In genomic region chr11:77925836-77926657, GRCm38 (mm10) we compare ENCODE assay signal across 18 mouse cellular contexts. TPM values are rescaled to one million over a fixed set of nuclear protein-coding genes. Genes with fewer than 3 reads are reported as not detected.
DNase-seq lines count a peak whose midpoint lies in the region; ATAC-seq lines count a peak whose summit lies in the region.
"Had no signal": no experiment of that assay in that cellular context is flagged by ENCODE, and none has a peak within 500 bp of the region (broad histone marks: within the 10 kb centered on the region; RNA-seq: fewer than 3 reads in every experiment).

No protein-coding gene starts in this region.

- DNase-seq in adrenal gland, adult 8-10 months, result peak; percentile 31
- no peak for DNase-seq in adrenal gland, adult 18-20 months (ENCODE audit: low spot score in 2 of 2)
- peak; percentile 58 for DNase-seq in ES-CJ7 (ENCODE audit: low read depth, low spot score)
- no peak for DNase-seq in embryonic facial prominence, embryonic 10.5 days (ENCODE audit: low spot score)
- no peak for DNase-seq in cerebellum, postnatal 36 days
- no peak for DNase-seq in gastrocnemius, postnatal 4 days (ENCODE audit: low spot score in 2 of 2)
- DNase-seq: cerebellum, adult 9-11 months; gastrocnemius, postnatal 36 days; kidney, adult 2 months; liver; lung, adult 2 months had no signal

- H3K27me3 ChIP-seq in hindbrain, embryonic 13.5 days, result peaks cover 20% of the 10 kb centered on the region
- H3K27me3 ChIP-seq in midbrain, embryonic 16.5 days (ENCODE audit: control insufficient read depth, insufficient read depth, low read depth, low read length), result no peaks in the 10 kb centered on the region
- peaks cover 85% of the 10 kb centered on the region for H3K27me3 ChIP-seq in embryonic facial prominence, embryonic 10.5 days (replicated peaks; ENCODE audit: low read depth, poor library complexity, severe bottlenecking)

- 26% methylated on average over 9 of the region's 9 CpGs for whole genome bisulfite sequencing in hindbrain, embryonic 13.5 days
- 31% methylated on average over 9 of the region's 9 CpGs for WGBS in midbrain, embryonic 16.5 days
- 33% methylated on average over 9 of the region's 9 CpGs for WGBS in embryonic facial prominence, embryonic 10.5 days

- H3K4me2 ChIP-seq in hindbrain, embryonic 13.5 days, result no peak overlapping the region
- no peak overlapping the region for H3K4me2 ChIP-seq in midbrain, embryonic 16.5 days (ENCODE audit: low read length)
- H3K4me2 ChIP-seq: embryonic facial prominence, embryonic 12.5 days; heart, embryonic 13.5 days had no signal

- H3K9me3 ChIP-seq in hindbrain, embryonic 13.5 days, result no peaks in the 10 kb centered on the region
- no peaks in the 10 kb centered on the region for H3K9me3 ChIP-seq in midbrain, embryonic 16.5 days (replicated peaks; ENCODE audit: control insufficient read depth, low read length, poor library complexity, severe bottlenecking)
- no peaks in the 10 kb centered on the region for H3K9me3 ChIP-seq in embryonic facial prominence, embryonic 10.5 days
- H3K9me3 ChIP-seq: embryonic facial prominence, embryonic 12.5 days; heart, embryonic 13.5 days had no signal

- 0 out of 2 replicates have a peak overlapping the region, but pooled peaks have one; percentile 6 for H3K9ac ChIP-seq in hindbrain, embryonic 13.5 days
- H3K9ac ChIP-seq in midbrain, embryonic 16.5 days (ENCODE audit: low read depth, low read length), result no peak overlapping the region
- H3K9ac ChIP-seq: embryonic facial prominence, embryonic 12.5 days; heart, embryonic 13.5 days had no signal

- peaks cover 56% of the 10 kb centered on the region for H3K4me1 ChIP-seq in hindbrain, embryonic 13.5 days (replicated peaks)
- H3K4me1 ChIP-seq in midbrain, embryonic 16.5 days (ENCODE audit: control insufficient read depth, insufficient read depth, low read length), result peaks cover 25% of the 10 kb centered on the region
- peaks cover 32% of the 10 kb centered on the region for H3K4me1 ChIP-seq in embryonic facial prominence, embryonic 10.5 days

- H3K36me3 ChIP-seq in hindbrain, embryonic 13.5 days, result no peaks in the 10 kb centered on the region
- no peaks in the 10 kb centered on the region for H3K36me3 ChIP-seq in midbrain, embryonic 16.5 days (ENCODE audit: control insufficient read depth, insufficient read depth, low read length)
- no peaks in the 10 kb centered on the region for H3K36me3 ChIP-seq in embryonic facial prominence, embryonic 10.5 days (replicated peaks)
- H3K36me3 ChIP-seq: embryonic facial prominence, embryonic 12.5 days; G1E; heart, embryonic 13.5 days had no signal

- peak overlapping the region; percentile 76 for H3K27ac ChIP-seq in hindbrain, embryonic 13.5 days
- H3K27ac ChIP-seq in midbrain, embryonic 16.5 days (ENCODE audit: low read length), result peak overlapping the region; percentile 64
- no peak overlapping the region for H3K27ac ChIP-seq in embryonic facial prominence, embryonic 10.5 days (replicated peaks)
- H3K27ac ChIP-seq: embryonic facial prominence, embryonic 12.5 days; heart, embryonic 13.5 days; stomach, postnatal 0 days had no signal

- peak; percentile 75; the same call in 1 of the 2 replicates for ATAC-seq in hindbrain, embryonic 13.5 days (ENCODE audit: low FRiP score)
- ATAC-seq in midbrain, embryonic 16.5 days, result peak; percentile 59

- H3K4me3 ChIP-seq in hindbrain, embryonic 13.5 days, result no peak overlapping the region
- no peak overlapping the region for H3K4me3 ChIP-seq in midbrain, embryonic 16.5 days (ENCODE audit: low read depth, low read length)
- H3K4me3 ChIP-seq in embryonic facial prominence, embryonic 10.5 days, result no peak overlapping the region
- H3K4me3 ChIP-seq: embryonic facial prominence, embryonic 12.5 days; heart, embryonic 13.5 days had no signal

RNA-seq across cellular contexts. Expression of gene Sez6, which starts 4.6 kb away (rescaled TPM):
- total RNA-seq in adrenal gland, adult 8-10 months (2022), result 1 to 10 TPM; 3.1 to 6.8 (median 4.0) TPM
- total RNA-seq in adrenal gland, adult 18-20 months (2021), result 1 to 10 TPM; 2.1 to 2.4 TPM
- 112 and 121 TPM in 2 replicates for polyA plus RNA-seq in hindbrain, embryonic 13.5 days (2015; fragmentation: Nextera tagmentation; extraction: Ambion mirVana)
- polyA plus RNA-seq in midbrain, embryonic 16.5 days (2015; fragmentation: Nextera tagmentation; extraction: Ambion mirVana), result 140 and 146 TPM in 2 replicates
- polyA plus RNA-seq in embryonic facial prominence, embryonic 10.5 days (2016; fragmentation: Nextera tagmentation; extraction: Ambion mirVana), result 2.3 and 2.5 TPM in 2 replicates
- 1 to 10 TPM in 1 of 2 experiments, under 1 TPM in 1; 0.21 to 1.0 TPM for total RNA-seq in gastrocnemius, postnatal 4 days (2021)
- total RNA-seq: hematopoietic stem cell, adult 5-6 weeks had no signal

RNA-seq across cellular contexts. Expression of gene Pipox, which starts 32.2 kb away (rescaled TPM):
- total RNA-seq in adrenal gland, adult 8-10 months (2022), result 1 to 10 TPM in 2 of 4 experiments, under 1 TPM in 2; 0.89 to 2.4 (median 1.5) TPM
- total RNA-seq in adrenal gland, adult 18-20 months (2021), result 1 to 10 TPM in 1 of 2 experiments, under 1 TPM in 1; 0.26 to 2.4 TPM
- 4.2 and 6.6 TPM in 2 replicates for polyA plus RNA-seq in hindbrain, embryonic 13.5 days (2015; fragmentation: Nextera tagmentation; extraction: Ambion mirVana)
- polyA plus RNA-seq in midbrain, embryonic 16.5 days (2015; fragmentation: Nextera tagmentation; extraction: Ambion mirVana), result 6.0 and 7.5 TPM in 2 replicates
- 2.1 and 2.7 TPM in 2 replicates for polyA plus RNA-seq in embryonic facial prominence, embryonic 10.5 days (2016; fragmentation: Nextera tagmentation; extraction: Ambion mirVana)
- under 1 TPM; 0.34 to 0.57 TPM for total RNA-seq in gastrocnemius, postnatal 4 days (2021)
- total RNA-seq: G1E; gastrocnemius, postnatal 36 days; hematopoietic stem cell, adult 5-6 weeks had no signal
- polyA plus RNA-seq: G1E had no signal

RNA-seq across cellular contexts. Expression of gene Phf12, which starts 56.5 kb away (rescaled TPM):
- 10 to 100 TPM; 50.6 to 78.2 (median 63.1) TPM for total RNA-seq in adrenal gland, adult 8-10 months (2022)
- total RNA-seq in adrenal gland, adult 18-20 months (2021), result 10 to 100 TPM; 42.3 to 51.8 TPM
- polyA plus RNA-seq in hindbrain, embryonic 13.5 days (2015; fragmentation: Nextera tagmentation; extraction: Ambion mirVana), result 18.9 and 21.2 TPM in 2 replicates
- 11.8 and 17.8 TPM in 2 replicates for polyA plus RNA-seq in midbrain, embryonic 16.5 days (2015; fragmentation: Nextera tagmentation; extraction: Ambion mirVana)
- 20.5 and 21.6 TPM in 2 replicates for polyA plus RNA-seq in embryonic facial prominence, embryonic 10.5 days (2016; fragmentation: Nextera tagmentation; extraction: Ambion mirVana)
- 10 to 100 TPM; 35.4 to 39.9 TPM for total RNA-seq in gastrocnemius, postnatal 4 days (2021)

Comparison
In these comparisons a context has a peak if more than half of its experiments do, and no peak if none do; other contexts are left out.
1. DNase-seq: peak in adrenal gland, adult 8-10 months (single experiment) and ES-CJ7 (single experiment); none in adrenal gland, adult 18-20 months (0 of 2), embryonic facial prominence, embryonic 10.5 days (single experiment), cerebellum, postnatal 36 days (0 of 2) and gastrocnemius, postnatal 4 days (0 of 2).